Mouse (Mus musculus) left cerebral cortex, postnatal 14 days (tissue): ENCODE measurements around the gene Hadhb. TPM values are rescaled to one million over a fixed set of nuclear protein-coding genes. Genes with fewer than 3 reads are reported as not detected.

Experiments
- DNase-seq, 2 experiments: peaks; one replicate each; pipeline ENCODE4 v3.0.0; 2021 to 2022; ENCODE audit warnings: low spot score in 2 of 2, mixed read lengths in 1 of 2
- intact Hi-C: fragments of 180-260 bp; cut with DNase I; formaldehyde crosslinking; loops from one replicate; pipeline ENCODE4 v1.15.1; 2025
- microRNA-seq, 2 experiments: library from miRNA; unstranded; fragments of <30 nt; microRNA quantifications; one replicate each; pipeline ENCODE4 v1.2.0; 2022
- total RNA-seq, 2 experiments: library from RNA; stranded (reverse); gene quantifications; 2 replicates each; pipeline ENCODE4 v1.2.3; 2021

Gene Hadhb
- total RNA-seq, 2 experiments from 2014 or later, result 71.3 to 78.6 TPM

- no peak for DNase-seq
- intact Hi-C loops, result no loop called here
Measured at GRCm38 (mm10) chr5:30215970-30216369, 60.9 kb downstream of the Hadhb start.

DNA sequence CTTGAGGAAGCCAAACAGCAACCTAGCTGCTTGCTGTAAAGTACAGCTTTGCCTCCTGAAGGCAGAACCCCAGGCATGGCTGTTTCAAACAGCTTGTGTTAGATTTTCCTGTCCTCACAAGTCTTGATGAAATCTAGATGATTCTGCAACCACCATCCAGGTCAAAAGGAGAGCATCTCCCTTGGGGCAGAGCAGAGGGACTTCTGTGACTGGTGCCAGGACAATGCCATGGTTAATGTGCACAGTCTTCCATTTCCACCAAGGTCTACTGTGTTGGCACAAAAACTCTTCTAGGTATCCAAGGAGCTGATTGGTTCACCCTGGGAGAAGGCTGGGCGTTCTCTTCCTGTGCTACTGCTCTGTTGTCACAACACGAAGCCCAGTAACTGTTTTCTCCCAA is 64.7 kb downstream of the Hadhb start:
- intact Hi-C loops, result no loop called here
- no peak for DNase-seq

GRCm38 (mm10) chr5:30220666-30221065 is 65.6 kb downstream of the Hadhb start:
- intact Hi-C loops, result no loop called here

DNA sequence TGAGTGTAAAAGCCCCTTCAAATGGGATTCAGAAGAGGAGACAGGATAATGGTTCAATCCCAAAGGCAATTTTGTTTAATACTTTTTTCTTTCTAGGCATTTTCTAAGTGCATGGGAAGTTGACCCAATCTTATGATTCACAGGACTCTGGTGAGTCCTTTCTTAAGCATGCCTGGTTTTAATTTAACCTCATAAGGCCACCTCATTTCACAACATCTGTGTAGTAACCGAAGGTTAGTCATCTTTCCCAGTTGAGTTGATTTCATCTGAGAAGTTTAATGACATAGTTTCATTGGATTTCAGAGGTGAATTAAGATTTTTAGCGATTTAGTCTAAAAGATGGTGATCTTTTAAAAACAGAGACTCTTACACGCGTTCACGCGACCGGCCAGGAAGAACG is 67.6 kb downstream of the Hadhb start:
- DNase-seq, result no peak
- intact Hi-C loops, result no loop called here

More at GRCm38 (mm10) chr5:30220666-30221065, 65.6 kb downstream of the Hadhb start:
- DNase-seq, result no peak

GRCm38 (mm10) chr5:30230901-30231300 is 75.9 kb downstream of the Hadhb start:
- DNase-seq, result peak; percentile 37 to 49
- intact Hi-C loops, result no loop called here

GRCm38 (mm10) chr5:30231891-30232270 is 76.8 kb downstream of the Hadhb start:
- intact Hi-C loops, result no loop called here
- no peak for DNase-seq

- DNase-seq, result peak; percentile 98 to 99
- intact Hi-C loops, result no loop called here
Measured at GRCm38 (mm10) chr5:30232271-30232971, 77.4 kb downstream of the Hadhb start, which contains the start of gene Selenoi. Selenoi (plus strand) TSS chr5:30232581.

DNA sequence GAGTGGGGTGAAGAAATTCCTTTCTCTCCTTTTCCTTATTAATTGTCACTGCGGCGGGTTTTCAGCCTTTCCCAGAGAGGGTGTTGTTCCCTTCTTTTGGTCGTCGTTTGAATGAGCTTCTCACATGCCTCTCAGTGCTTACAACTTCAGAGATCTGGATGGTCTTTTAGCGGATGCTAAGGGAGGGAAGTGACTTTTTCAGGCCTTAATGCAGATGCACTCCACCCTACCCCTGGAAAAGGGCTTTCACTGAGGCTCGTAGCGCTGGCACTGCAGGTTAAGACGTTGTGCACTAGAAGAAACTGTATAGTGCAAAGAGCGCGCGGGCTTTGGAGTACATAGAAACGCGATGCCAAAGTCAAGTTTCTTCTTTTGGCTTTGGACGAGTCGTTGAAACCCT is 78.0 kb downstream of the Hadhb start:
- DNase-seq, result peak; percentile 18 to 34
- intact Hi-C loops, result no loop called here

DNA sequence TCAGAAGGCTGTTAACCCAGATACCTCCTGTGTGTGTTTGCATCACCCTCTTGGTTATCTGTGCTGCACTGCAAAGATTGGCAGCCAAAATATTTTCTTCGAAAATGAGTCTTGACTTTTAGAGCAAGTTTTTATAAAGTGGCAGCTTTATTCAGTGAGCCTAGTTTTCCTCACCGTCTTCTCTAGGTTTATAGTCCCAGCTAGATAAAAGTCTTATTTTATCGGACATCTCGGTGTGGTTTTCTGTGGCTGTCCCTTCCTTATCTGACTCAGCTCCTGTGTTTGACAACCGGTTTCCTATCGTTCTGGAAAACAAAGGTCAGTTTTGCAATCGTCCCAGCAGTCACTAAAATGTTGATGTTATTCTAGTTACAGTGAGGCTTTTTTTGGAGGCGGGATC is 78.9 kb downstream of the Hadhb start:
- intact Hi-C loops, result no loop called here

More for the DNA sequence above, 78.9 kb downstream of the Hadhb start:
- no peak for DNase-seq

Small RNAs within 50 kb of the gene (microRNA-seq; reads per million reads assigned to microRNA genes)
- 1.0 to 1.1 reads per million in 2 experiments for gene Mir1960

Other genes starting within 250 kb of the Hadhb start
- not detected for gene Il6, start 142.1 kb upstream of the Hadhb start, total RNA-seq
- 1 to 10 TPM; 4.1 to 4.2 TPM for gene Tyms, start 81.6 kb upstream of the Hadhb start, total RNA-seq
- 10 to 100 TPM; 11.4 to 12.6 TPM for gene Garem2, start 50.1 kb upstream of the Hadhb start, total RNA-seq
- 1 to 10 TPM; 2.1 to 3.7 TPM for gene 3110082J24Rik, start 49.2 kb upstream of the Hadhb start, total RNA-seq
- gene Hadha, start 86 bp upstream of the Hadhb start, total RNA-seq, result 10 to 100 TPM; 64.1 to 67.8 TPM
- not detected for gene Adgrf3, start 50.5 kb downstream of the Hadhb start, total RNA-seq
- 10 to 100 TPM; 47.6 to 56.7 TPM for gene Selenoi, start 77.3 kb downstream of the Hadhb start, total RNA-seq
- 10 to 100 TPM; 14.9 to 18.2 TPM for gene Drc1, start 126.1 kb downstream of the Hadhb start, total RNA-seq